Mouse (Mus musculus): Measurements from ENCODE around the gene Insc. TPM values are rescaled to one million over a fixed set of nuclear protein-coding genes. Genes with fewer than 3 reads are reported as not detected.

Insc gene
- polyA plus RNA-seq, 1 experiment from 2014 or later: 4.7 TPM

DNA sequence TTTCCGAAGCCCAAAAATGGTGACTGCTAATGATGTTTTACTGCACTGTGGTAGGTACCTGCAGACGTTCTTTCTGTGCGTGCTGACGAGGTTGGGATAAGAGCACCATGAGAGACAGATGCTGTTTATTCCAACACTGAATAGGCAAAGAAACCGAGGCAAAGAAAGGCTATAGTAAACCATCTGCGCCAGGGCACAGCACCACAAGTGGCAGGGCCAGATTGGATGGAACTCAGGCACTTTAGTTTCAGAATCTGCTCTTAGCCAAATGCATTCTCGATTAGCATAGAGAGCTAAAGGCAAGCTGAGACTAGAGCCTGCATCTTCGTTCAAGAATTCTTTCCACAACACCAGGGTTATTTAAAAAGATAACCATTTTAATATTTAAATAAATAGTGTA lies 59.1 kb downstream of the Insc start:
- Histone ChIP-seq H3K4me1 (no peaks in the 10 kb centered on the region), H3K4me3 (replicated peaks) (no peak overlapping the region), H3K36me3 (no peaks in the 10 kb centered on the region), H3K9ac (replicated peaks) (no peak overlapping the region), H3K27me3 (replicated peaks) (no peaks in the 10 kb centered on the region), H3K9me3 (replicated peaks) (no peaks in the 10 kb centered on the region), H3K4me2 (no peak overlapping the region), H3K27ac (replicated peaks) (no peak overlapping the region)
- 85% methylated on average over 8 of the region's 8 CpGs for WGBS
- no peak for ATAC-seq (ENCODE audit: low FRiP score)

DNA sequence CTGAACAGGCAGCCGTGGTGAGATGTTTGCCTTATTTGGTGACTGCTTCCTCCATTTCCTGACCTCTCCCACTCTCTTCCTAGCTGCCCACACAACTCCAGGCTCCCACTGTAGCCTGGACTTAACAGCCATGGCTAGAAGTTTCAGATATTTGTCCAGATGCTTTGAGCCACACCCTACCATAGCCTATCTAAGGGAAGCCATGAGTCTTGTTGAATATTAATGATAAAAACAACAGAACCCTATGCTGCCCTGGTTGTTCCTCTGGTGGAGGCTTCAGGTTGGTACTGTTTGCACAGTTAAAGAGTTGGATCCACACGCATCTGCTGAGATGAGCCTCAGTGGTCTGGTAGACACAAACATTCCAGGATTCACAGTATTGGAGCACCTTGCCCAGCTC lies 61.8 kb downstream of the Insc start:
- Histone ChIP-seq H3K36me3 (no peaks in the 10 kb centered on the region), H3K4me3 (replicated peaks) (no peak overlapping the region), H3K9ac (replicated peaks) (no peak overlapping the region), H3K27ac (replicated peaks) (no peak overlapping the region), H3K27me3 (replicated peaks) (no peaks in the 10 kb centered on the region), H3K4me1 (no peaks in the 10 kb centered on the region), H3K9me3 (replicated peaks) (no peaks in the 10 kb centered on the region), H3K4me2 (no peak overlapping the region)
- 93% methylated on average over 2 of the region's 2 CpGs for WGBS
- ATAC-seq (ENCODE audit: low FRiP score): no peak

DNA sequence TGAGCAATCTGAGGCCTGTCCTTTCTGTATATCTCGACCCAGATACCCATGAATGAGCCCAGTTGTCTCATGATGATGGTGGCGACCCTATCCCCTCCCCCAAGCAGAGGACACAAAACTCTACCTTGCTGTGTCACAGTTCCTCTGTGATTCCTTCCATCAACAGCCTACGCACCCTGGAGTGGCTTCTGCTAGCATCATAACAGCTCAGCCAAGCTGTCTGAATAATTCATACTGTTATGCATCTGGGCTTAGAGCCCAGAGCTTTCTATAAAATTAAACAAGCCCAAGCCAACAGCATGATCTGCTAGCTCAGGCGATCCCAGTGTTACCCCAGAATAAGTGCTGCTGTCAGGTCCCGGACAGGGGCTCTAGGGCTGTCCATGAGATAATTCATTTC lies 63.8 kb downstream of the Insc start:
- ATAC-seq (ENCODE audit: low FRiP score): 0 out of 2 replicates have a peak, but pooled peaks have one; percentile 41
- no peak overlapping the region for H3K4me2 ChIP-seq
- no peak overlapping the region for H3K4me3 ChIP-seq (replicated peaks)
- no peaks in the 10 kb centered on the region for H3K27me3 ChIP-seq (replicated peaks)
- no peaks in the 10 kb centered on the region for H3K36me3 ChIP-seq
- 77% methylated on average over 5 of the region's 5 CpGs for WGBS
- H3K9me3 ChIP-seq (replicated peaks): no peaks in the 10 kb centered on the region; the same call in 1 of the 2 replicates
- H3K4me1 ChIP-seq: no peaks in the 10 kb centered on the region
- H3K27ac ChIP-seq (replicated peaks): no peak overlapping the region
- no peak overlapping the region for H3K9ac ChIP-seq (replicated peaks)

DNA sequence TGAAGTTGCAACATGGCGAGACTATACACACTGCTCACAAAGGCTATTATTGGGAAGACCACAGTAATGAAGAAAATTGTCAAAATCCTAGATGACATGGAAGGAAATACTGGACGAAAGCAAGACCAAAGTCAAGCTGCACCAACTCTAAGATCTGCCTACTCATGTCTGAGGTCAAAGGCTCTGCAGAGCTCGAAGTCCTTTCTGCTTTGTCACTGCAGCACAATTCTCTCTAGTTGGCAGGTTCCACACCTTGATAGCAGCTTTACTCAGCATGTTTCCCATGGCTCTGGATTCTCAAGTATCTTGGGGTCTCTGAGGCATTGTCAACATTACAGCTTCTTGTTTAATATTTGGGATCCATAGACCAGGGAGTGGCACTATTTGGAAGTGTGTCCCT lies 64.8 kb downstream of the Insc start:
- no peak for ATAC-seq (ENCODE audit: low FRiP score)
- 92% methylated on average over 3 of the region's 3 CpGs for WGBS

DNA sequence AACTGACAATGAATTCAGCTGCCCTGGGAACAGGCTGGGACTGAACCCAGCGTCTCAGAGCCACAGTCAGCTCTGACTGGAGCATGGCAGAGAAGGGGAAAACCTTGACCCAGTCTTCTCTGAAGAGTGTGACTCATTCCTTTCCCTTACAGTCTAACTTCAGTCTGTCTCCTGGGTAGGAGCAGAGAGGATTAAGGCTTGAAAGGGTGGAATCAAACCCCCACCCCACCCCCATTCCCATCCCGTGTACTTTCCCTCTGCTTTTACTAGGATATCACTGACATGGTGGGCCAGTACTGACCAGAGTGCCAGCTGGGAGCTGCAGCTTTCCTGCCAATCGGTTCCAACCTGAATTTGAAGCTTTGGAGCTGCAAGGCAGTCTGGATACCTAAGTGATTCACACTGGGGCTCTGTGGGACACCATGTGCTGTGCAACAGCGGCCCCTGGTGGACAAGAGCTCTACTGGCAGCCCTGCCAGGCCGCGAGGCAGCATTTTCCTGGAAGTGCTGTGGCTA lies 73.9 kb downstream of the Insc start:
- Histone ChIP-seq H3K4me1 (peaks cover 4% of the 10 kb centered on the region; the same call in 1 of the 2 replicates), H3K9ac (replicated peaks) (no peak overlapping the region), H3K27me3 (replicated peaks) (no peaks in the 10 kb centered on the region), H3K4me2 (no peak overlapping the region), H3K9me3 (replicated peaks) (no peaks in the 10 kb centered on the region), H3K36me3 (no peaks in the 10 kb centered on the region), H3K4me3 (replicated peaks) (no peak overlapping the region), H3K27ac (replicated peaks) (no peak overlapping the region)
- 11% methylated on average over 6 of the region's 6 CpGs for WGBS
- ATAC-seq (ENCODE audit: low FRiP score): peak; percentile 93

More for the DNA sequence above, 64.8 kb downstream of the Insc start:
- Histone ChIP-seq H3K27ac (replicated peaks) (no peak overlapping the region), H3K9ac (replicated peaks) (no peak overlapping the region), H3K9me3 (replicated peaks) (no peaks in the 10 kb centered on the region; the same call in 1 of the 2 replicates), H3K4me1 (no peaks in the 10 kb centered on the region), H3K27me3 (replicated peaks) (no peaks in the 10 kb centered on the region), H3K4me3 (replicated peaks) (no peak overlapping the region), H3K36me3 (no peaks in the 10 kb centered on the region), H3K4me2 (no peak overlapping the region)

DNA sequence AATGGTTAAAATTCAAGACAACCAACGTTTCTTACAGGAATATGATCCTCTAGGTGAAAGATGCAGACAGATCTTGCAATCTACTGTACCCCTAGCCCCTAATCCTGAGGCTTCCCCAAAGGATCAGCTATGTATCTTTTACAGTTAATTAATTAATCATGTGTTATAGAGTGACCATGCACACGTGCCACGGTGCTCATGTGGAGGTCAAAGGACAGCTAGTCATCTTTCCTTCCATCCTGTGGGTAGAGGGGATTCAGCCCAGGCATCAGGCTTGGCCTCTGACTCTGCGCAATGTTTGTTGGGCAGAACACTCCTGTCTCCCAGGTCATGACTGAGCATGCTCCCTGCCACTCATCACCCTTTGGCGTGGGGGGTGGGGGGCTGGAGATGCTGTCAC lies 74.4 kb downstream of the Insc start:
- peak; percentile 38; the same call in 1 of the 2 replicates for ATAC-seq (ENCODE audit: low FRiP score)
- H3K4me2 ChIP-seq: no peak overlapping the region
- no peak overlapping the region for H3K4me3 ChIP-seq (replicated peaks)
- H3K27me3 ChIP-seq (replicated peaks): no peaks in the 10 kb centered on the region
- H3K9ac ChIP-seq (replicated peaks): no peak overlapping the region
- H3K9me3 ChIP-seq (replicated peaks): no peaks in the 10 kb centered on the region
- H3K27ac ChIP-seq (replicated peaks): no peak overlapping the region
- peaks cover 4% of the 10 kb centered on the region; the same call in 1 of the 2 replicates for H3K4me1 ChIP-seq
- WGBS: 33% methylated on average over 5 of the region's 5 CpGs
- no peaks in the 10 kb centered on the region for H3K36me3 ChIP-seq

DNA sequence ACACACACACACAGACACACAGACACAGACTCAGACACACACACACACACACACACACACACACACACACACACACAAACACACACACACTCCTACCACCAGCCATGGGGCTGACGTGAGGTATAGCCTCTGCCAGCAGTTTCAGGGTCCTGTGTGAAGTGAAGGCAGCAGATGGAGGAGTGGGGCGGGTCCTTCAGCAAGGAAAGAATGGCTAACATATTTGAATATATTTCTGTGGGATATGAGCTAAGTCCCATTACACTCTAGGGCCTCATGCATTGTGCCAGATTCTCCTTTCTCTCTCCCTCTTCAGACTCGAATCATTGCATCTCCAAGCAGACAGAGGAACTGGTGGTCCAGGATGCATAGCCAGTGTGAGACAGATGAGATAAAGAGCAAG lies 74.9 kb downstream of the Insc start:
- Histone ChIP-seq H3K9ac (replicated peaks) (no peak overlapping the region), H3K27me3 (replicated peaks) (no peaks in the 10 kb centered on the region), H3K36me3 (no peaks in the 10 kb centered on the region), H3K9me3 (replicated peaks) (no peaks in the 10 kb centered on the region), H3K4me3 (replicated peaks) (no peak overlapping the region), H3K4me2 (no peak overlapping the region), H3K4me1 (peaks cover 4% of the 10 kb centered on the region; the same call in 1 of the 2 replicates), H3K27ac (replicated peaks) (no peak overlapping the region)
- ATAC-seq (ENCODE audit: low FRiP score): no peak
- 84% methylated on average over 3 of the region's 3 CpGs for WGBS

DNA sequence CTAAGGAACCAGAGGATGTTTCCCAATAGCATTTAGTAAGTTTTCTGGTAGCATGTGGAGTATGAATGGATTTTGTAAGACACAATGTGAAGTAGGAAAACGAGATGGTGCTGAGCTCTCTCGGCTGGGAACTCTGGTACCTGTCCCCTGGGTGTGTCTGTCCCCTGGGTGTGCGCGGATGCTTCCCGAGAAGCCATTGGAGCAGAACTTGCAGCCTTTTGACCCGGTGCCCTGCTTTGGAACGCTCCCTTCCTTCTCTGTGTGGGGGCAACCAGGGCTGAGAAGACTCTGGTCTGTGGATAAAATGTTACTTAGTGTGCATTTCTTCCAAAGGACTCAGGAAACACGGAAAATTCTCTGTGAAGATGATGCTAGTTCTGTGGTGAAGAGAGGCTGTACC lies 75.3 kb downstream of the Insc start:
- no peak overlapping the region for H3K4me2 ChIP-seq
- no peak overlapping the region for H3K27ac ChIP-seq (replicated peaks)
- H3K9ac ChIP-seq (replicated peaks): no peak overlapping the region
- no peaks in the 10 kb centered on the region for H3K36me3 ChIP-seq
- no peak for ATAC-seq (ENCODE audit: low FRiP score)
- H3K4me1 ChIP-seq: peaks cover 4% of the 10 kb centered on the region; the same call in 1 of the 2 replicates
- WGBS: 79% methylated on average over 8 of the region's 8 CpGs
- no peak overlapping the region for H3K4me3 ChIP-seq (replicated peaks)
- H3K27me3 ChIP-seq (replicated peaks): no peaks in the 10 kb centered on the region
- H3K9me3 ChIP-seq (replicated peaks): no peaks in the 10 kb centered on the region

DNA sequence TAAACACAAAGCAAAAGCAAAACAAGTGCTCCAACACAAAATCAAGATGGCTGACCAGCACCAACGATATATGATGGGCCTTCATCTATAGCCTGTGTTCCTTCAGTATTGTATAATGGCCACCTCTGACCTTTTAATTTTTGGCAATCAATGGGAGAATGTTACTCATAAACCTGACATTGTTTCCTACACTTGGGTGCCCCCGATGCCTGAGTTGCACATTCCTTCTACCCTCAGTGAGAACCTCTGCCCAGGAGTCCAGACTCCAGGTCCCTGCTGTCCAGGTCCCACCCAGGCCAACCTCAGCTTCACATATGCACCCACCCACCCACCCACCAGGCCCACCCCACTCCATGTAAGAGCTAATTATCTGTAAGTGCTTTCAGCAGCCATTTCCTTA lies 79.2 kb downstream of the Insc start:
- Histone ChIP-seq H3K36me3 (no peaks in the 10 kb centered on the region), H3K4me3 (replicated peaks) (no peak overlapping the region), H3K27me3 (replicated peaks) (no peaks in the 10 kb centered on the region), H3K9ac (replicated peaks) (no peak overlapping the region), H3K4me1 (no peaks in the 10 kb centered on the region), H3K9me3 (replicated peaks) (no peaks in the 10 kb centered on the region), H3K4me2 (no peak overlapping the region), H3K27ac (replicated peaks) (no peak overlapping the region)
- WGBS: 81% methylated on average over 2 of the region's 2 CpGs
- ATAC-seq (ENCODE audit: low FRiP score): no peak

DNA sequence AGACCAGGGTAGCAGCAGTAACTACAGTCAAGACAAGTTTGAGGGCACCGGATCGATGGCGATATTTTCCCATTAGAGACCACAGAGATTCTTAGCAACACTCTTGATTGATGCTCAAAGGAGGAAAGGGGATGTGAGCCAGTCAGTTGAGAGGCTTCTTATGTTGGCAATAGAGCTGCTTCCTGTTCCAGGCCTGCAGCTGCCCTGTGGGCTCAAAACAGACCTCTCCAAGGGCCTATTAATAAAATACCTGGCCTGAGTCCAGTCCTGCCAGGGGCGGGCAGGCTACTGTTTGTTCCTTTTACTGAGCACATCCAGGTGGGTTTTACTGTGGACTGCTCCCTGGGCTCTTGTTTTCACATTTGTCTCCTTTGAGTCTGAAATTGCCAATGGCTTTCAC lies 83.9 kb downstream of the Insc start:
- Histone ChIP-seq H3K27me3 (replicated peaks) (no peaks in the 10 kb centered on the region), H3K9ac (replicated peaks) (no peak overlapping the region), H3K4me3 (replicated peaks) (no peak overlapping the region), H3K4me1 (no peaks in the 10 kb centered on the region), H3K9me3 (replicated peaks) (no peaks in the 10 kb centered on the region), H3K36me3 (no peaks in the 10 kb centered on the region), H3K4me2 (no peak overlapping the region), H3K27ac (replicated peaks) (no peak overlapping the region)
- no peak for ATAC-seq (ENCODE audit: low FRiP score)
- WGBS: 58% methylated on average over 4 of the region's 4 CpGs

DNA sequence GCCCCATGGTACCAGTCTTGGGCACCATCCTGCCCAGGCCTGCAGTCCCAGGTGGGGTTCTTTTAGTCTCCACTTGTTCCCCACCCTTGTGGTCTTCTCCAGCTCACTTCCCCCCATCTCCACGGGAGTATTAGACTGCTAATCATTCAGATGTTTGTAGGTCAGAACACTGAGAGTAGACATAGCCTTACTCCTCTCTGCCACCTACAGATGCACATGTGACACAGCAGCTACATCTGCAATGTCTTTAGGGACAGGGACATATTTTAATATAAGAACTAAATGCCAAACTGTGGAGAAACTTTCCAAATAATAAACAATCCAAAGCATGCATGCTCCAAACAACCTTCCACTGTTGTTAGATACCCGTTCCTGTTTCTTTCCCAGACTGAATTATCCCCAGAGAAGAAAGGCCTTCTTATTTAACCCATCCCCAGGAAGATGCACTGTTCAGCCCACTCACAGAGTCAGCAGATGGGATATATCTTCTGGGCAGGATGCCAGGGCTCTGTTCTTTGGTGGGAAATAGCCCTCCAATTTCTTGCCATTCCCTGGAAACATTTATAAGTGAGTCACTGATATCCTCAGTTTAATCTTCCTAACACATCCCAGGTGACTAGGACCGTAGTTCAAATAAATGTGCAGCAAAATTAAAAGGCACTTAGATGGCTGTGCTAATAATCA lies 88.9 kb downstream of the Insc start:
- WGBS: 42% methylated on average over 3 of the region's 3 CpGs
- H3K9me3 ChIP-seq (replicated peaks): no peaks in the 10 kb centered on the region
- H3K27me3 ChIP-seq (replicated peaks): no peaks in the 10 kb centered on the region
- no peak overlapping the region for H3K4me2 ChIP-seq
- no peaks in the 10 kb centered on the region for H3K36me3 ChIP-seq
- H3K4me1 ChIP-seq: no peaks in the 10 kb centered on the region
- no peak for ATAC-seq (ENCODE audit: low FRiP score)
- no peak overlapping the region for H3K4me3 ChIP-seq (replicated peaks)
- H3K27ac ChIP-seq (replicated peaks): no peak overlapping the region
- H3K9ac ChIP-seq (replicated peaks): no peak overlapping the region

DNA sequence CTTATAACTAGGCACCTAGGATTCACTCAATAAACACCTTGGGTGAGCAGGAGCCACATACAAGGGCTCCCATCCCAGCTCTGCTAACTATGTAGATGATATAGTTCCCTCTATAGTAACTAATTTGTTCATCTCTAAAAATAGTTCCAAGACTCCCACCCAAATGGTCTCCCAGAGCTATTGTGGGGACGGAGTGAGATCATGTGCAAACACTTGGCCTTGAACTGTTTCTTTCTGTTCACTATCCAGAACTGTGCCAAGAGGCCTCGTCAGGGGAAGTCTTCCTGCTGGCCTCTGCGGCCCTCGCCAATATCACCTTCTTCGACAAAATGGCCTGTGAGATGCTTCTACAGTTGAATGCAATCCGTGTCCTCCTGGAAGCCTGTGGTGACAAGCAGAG lies 91.0 kb downstream of the Insc start:
- no peak overlapping the region for H3K9ac ChIP-seq (replicated peaks)
- H3K27ac ChIP-seq (replicated peaks): no peak overlapping the region
- H3K4me1 ChIP-seq: no peaks in the 10 kb centered on the region
- H3K4me2 ChIP-seq: no peak overlapping the region
- WGBS: 95% methylated on average over 6 of the region's 6 CpGs
- no peak for ATAC-seq (ENCODE audit: low FRiP score)
- H3K4me3 ChIP-seq (replicated peaks): no peak overlapping the region
- H3K36me3 ChIP-seq: no peaks in the 10 kb centered on the region
- H3K9me3 ChIP-seq (replicated peaks): no peaks in the 10 kb centered on the region
- H3K27me3 ChIP-seq (replicated peaks): no peaks in the 10 kb centered on the region
